Mouse (Mus musculus) telencephalon, adult 2 months (tissue): ENCODE data around the gene Apoo.
A peak's percentile ranks its signal among the peaks of the same experiment; 100 is the strongest.
"Not testable (repeated sequence)": the region's sequence is repeated elsewhere in the genome, so short reads cannot be mapped to it uniquely, and the experiment has no call there.

ENCODE experiments used
- DNase-seq: peaks from one replicate; pipeline ENCODE4 v3.0.0-alpha.2; 2011; ENCODE audit warnings: low read depth, low spot score

Apoo gene

DNA sequence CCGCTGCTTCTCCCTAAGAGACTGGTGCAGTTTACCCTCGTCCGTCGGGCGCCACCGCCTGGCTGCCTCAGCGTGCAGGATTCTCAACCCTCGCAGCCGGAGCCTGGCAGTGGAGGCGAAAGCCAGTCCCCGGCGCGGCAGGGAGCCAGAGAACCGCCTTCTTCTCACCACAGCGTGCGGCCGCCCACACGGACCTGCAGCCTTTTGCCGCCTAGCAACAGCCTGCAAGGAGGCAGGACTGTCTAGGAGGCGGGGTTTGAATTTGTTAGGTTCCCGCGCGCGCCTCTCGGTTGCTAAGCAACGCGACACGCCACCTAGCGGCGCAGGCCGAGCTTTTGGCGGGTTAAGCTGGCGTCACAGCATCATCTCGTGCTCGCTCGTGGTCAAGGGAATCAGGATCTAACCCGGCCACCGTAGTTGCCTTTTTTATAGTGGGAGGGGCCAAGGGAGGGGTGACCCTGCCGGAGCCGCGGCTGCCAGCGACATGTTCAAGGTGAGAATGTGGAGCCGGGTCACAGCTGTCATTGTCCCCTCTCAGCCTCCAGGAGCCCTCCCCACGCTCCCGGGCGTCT lies at the start of gene Apoo, which contains the start of gene Fam90a1b:
TSS of gene Apoo (plus strand) at position 448 of the 572 bp plus-strand sequence.
TSS of gene Fam90a1b (minus strand) at position 108 of the 572 bp plus-strand sequence.
- peak; percentile 96 for DNase-seq

DNA sequence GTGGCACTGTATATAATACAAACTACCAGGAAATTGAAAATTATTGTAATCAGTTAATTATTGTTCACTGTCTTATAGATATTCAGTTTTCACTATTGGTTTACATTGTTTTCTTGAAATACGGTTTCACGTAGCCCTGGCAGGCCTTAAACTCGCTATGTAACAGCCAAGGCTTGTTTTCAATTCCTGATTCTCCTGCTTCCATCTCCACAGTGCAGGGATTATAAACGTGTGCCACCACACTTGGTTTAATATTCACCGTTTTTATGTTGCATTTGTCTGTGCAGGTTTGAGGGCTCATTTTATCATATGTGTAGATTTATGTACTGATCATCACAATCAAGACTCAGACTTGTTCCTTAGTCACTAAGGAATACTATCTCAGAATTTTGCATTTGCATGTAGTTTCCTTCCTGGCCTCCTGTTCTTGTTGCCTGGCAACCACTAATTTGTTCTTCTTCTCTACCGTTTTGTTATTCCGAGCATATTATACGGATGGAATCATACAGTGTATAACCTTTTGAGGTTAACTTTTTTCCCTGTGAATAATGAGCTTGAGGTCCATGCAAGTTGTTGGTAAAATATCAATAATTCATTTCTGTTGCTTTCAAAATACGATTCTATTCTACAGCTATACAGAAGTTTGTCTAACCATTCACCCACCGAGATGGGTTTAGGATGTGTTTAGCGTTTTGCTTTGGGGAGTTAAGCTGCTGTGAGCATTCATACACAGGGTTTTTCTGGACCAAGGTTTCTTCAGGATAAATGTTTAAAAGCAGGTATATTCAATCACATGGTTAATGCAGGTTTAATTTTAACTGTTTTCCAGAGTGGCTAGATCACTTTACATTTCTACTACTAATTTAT lies 45.6 kb upstream of the Apoo start:
- DNase-seq = peak; percentile 6

DNA sequence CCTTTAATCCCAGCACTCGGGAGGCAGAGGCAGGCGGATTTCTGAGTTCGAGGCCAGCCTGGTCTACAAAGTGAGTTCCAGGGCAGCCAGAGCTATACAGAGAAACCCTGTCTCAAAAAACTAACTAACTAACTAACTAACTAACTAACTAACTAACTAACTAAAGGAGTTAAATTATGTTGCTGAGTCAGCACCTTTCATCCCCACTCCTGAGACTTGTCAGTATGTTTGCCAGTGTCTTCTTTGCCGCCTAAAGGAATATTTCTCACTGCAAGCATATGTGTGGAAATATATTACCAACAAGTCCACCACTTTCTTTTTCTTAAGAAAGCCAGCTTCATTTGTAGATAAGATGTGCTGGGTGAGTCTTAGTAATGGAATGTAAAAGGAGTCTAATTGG lies 23.3 kb upstream of the Apoo start:
- not testable (repeated sequence) for DNase-seq

DNA sequence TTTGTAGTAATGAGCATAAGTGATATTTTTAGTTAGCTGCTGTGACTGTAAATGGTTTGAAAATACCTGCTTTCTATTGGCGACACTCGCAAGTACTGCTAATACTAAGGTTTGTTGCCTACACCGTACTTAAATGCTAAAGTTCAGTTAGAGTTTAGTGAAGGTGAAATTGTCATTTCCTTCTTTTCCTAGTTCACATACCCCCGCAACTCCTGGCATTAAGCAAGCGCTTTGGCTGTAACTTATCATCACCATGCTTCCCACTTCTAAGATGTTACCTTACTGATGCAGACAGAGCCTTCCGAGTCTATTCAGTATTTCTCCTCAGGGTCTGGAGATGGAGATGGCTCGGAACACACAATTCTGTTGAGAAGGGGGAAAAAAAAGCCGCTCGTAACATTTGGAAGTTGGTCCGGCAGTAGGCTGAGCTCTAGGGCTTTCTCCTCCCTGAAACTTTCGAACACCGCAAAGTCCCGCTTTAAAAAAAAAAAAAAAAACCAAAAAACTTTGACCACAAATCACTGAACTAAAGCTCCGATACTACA lies 1.5 kb upstream of the Apoo start:
- DNase-seq = no peak

DNA sequence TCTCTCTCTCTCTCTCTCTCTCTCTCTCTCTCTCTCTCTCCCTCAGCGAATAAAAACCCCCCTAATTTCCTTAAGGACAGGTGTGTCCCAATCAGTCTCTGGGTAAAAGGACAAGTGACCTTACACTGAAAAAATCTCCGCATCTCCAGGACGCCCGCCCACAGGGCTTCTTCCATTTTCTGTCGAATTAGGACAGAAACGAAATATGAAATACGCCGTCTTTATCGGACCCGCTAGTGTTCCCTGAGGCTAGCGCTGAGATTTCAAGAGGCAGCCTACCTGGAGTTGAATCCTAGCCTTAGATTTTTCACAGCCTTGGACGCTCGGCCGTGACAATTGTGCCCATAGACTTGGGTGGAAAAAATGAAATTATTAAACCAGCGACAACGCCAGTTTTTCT lies 888 bp upstream of the Apoo start:
- DNase-seq = no peak

DNA sequence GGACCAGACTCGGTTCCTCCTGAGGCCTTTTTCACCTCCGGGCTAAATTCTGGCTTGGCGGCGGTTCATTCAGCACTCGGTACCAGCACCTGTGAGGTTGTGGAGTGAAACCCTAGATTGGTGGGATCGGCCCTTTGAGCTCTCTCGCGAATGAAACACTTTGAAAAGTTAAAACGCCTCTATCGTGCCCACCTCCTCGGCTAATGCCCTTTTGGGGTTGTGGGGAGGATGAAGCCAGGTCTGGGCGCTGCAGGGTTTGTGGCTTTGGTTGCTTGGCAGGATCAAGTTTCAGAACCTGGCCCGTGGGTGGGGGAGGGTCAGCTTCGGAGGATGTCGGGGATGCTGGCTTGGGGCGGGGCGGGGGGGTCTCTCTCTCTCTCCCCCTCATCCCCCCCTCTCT lies 331 bp downstream of the Apoo start:
- DNase-seq = no peak

DNA sequence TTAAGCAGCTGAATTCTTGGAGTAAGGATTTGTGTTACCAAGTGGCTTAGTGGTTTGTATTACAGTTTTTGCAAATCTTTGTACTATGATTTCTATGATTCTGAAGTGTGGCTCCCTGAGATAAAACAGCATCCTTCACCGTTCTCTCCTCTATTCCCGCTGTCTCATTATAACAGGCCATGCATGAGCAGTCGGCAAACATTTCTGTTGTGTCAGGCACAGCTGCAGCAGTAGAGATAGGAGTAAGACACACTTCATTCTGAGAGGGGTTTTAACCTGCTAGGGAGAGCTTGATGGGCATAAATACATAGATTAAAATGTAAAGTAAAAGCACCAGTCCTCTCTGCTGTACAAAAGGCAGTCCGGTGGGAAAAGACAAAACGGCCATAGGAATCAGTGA lies 11.8 kb downstream of the Apoo start:
- no peak for DNase-seq

DNA sequence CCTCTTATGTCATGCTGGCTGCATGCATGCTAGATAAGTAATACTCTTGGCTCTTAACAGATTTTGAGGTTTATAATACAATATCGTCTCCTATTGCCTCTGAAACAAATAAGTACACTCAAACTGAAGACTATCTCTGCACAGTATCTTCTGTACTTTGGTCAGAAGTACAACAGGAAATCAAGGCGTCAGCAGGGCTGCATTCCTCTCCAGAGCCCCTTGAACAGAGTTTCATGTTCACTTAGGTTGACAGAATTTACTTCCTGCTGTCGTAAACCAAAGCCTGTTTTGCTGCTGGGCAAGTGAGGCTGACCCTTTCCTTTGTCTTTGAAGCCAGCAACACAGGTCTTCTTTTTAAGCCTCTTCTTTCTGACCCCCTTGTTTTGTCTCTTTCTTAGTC lies 42.1 kb downstream of the Apoo start:
- DNase-seq = no peak

DNA sequence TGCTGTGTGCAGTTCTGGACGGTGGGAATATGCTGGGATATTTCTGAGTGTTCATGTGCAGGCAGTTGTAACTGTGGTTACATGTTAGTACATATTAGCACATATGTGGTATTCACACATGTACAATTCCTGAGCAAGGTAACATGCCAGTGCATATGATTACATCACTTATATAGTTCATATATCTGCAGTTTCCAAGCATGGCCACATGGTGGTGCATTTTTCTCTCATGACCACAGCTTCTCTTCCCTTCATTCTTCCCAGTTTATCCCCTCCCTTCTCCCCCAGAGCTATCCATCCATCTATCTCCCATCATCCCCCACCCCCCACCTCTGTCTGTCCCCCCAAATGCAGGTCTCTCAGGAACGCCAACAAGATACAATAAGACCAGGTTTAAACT lies 53.3 kb downstream of the Apoo start:
- DNase-seq = no peak

DNA sequence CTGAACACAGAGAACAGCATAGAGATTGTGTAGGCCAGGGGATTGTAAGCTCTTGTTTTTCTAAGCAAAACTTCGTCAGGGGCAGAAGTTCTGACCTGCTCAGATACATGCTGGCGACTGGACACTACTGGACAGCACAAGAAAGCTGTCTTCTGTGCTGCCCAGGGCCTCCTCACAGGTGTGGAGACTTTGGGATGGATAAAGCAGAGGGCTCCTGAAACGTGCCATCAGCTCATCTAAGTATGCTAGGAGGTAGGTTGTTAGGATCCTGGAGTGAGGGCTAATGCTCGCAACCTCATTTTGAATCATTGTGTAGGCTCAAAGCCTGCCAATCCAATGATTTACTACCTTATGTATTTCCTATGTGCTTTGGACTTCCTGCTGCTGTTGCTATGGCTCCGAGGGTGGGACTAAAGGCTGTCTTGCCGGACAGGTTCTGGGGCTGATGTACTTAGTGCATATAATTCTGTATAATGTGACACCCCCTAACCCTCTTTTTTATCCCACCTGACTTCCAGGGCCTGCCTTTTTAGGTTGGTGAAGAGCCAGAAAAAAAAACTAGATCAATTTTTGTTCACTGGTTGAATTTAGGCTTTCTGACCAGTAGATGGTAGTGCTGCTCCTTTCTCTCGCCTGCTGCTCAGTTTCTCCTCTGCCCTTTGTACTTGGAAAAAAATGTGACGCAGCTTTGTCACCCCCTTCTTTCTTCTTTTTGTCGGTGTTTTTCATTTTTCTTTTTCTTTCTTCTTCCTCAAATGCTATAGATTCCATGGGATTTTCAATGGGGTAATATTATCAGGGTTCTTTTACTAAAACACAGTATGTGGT lies 64.8 kb downstream of the Apoo start:
- DNase-seq = peak; percentile 17

DNA sequence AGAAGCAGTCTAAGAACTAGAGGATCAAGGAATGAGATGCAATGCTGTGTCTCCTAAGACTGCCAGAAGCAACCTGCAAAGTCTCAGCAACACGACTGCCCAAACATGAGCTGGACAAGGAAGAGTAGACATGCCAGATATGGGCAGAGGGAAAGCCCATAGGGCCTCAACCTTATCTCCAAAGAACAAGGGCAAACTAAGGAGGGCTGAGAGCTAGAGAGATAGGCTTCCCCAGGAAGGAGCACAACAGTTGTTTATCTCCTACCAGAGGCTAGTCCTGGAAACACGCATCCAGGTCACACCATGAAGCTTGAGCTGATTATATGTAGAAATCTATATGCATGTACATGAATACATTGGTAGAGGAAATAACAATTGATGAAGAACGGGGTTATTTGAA lies 78.5 kb downstream of the Apoo start:
- DNase-seq = not testable (repeated sequence)

DNA sequence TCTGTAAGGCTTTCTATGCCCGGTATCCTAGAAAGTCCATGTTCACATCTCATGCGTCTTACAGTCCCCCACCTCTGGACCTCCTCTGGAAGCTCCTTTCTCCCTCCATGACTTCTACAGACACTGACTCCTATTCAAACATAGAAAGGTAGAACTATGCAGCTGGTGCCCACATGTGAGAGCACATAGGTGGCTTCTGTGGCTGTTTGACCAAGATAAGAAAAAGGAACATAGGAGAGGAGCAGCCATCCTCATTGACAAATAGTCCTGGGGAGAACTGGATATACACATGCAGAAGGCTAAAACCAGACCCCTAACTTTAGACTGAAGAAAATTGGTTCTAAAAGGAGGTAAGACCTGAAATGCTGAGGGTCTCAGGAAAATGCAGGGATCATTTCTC lies 79.1 kb downstream of the Apoo start:
- not testable (repeated sequence) for DNase-seq

DNA sequence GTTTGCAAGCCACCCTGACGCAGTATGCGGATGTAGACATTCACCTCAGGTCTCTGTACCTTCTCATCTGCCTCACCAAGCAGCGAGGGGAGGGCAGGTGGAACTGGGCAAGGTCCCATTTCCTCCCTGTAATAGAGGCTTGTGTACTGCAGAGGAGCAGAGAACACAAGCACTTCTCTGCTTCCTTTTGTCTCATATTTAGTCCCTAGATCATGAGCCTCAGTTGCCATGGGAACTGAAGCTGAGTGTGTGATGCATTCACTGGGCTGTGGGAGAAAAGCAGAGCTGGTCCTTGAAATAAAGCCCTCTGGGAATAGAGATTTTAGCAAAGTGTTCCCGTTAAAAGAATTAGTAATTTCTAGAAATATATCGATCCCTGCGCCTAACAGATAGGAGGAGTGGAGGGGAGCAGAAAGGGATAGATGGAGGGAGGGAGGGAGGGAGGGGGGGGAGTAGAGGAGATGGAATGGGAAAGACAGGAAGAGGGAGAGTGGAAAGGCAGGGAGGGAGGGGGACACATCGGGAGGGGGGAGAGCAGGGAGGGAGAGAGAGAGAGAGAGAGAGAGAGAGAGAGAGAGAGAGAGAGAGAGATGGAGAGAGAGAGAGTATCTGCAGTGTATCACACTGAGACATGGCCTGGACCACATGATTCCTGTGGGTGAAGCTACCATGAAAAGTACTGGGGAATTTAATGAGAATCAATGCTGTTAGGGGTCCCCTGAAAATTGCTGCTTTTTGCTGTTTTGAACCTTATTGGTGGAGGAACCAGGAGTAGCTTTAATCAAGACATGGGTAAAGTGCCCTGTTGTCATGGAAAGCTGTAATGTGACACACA lies 83.3 kb downstream of the Apoo start:
- not testable (repeated sequence) for DNase-seq

DNA sequence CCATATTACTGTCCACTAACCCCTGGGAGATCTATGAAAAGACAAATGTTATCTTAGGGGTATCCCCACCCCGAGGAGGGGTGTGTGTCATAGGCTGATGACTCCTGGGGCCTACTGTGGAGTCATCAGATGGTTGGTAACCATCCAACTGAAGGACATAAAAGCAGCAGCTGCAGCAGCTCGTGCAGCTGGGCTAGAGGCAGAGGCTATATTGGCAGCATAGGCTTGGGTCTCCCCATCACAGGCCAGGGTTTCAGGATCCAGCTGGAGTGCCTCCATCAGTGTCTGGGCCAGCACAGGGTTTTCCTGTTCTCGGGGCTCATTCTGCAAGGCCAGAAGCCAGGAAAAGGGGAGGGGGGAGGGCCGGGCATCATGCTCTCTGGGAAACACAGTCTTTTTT lies 92.4 kb downstream of the Apoo start:
- peak; percentile 6 for DNase-seq

DNA sequence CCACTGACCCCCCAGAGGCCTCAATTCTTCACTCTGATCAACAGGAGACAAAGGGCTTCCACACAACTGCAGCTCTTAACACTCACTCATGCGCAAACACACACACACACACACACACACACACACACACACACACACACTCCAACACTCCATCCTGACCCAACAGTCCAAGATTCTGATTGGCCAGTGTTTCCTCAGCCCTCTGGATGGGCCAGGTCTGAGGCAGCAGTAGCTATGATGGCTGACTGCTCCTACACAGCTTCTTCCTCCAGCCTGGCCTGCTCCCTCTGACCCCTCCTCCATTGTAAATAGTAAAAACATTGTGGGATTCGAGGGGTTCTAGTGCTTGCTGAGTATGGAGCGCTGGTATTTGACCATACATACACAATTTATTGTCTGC lies 94.6 kb downstream of the Apoo start:
- DNase-seq = not testable (repeated sequence)

DNA sequence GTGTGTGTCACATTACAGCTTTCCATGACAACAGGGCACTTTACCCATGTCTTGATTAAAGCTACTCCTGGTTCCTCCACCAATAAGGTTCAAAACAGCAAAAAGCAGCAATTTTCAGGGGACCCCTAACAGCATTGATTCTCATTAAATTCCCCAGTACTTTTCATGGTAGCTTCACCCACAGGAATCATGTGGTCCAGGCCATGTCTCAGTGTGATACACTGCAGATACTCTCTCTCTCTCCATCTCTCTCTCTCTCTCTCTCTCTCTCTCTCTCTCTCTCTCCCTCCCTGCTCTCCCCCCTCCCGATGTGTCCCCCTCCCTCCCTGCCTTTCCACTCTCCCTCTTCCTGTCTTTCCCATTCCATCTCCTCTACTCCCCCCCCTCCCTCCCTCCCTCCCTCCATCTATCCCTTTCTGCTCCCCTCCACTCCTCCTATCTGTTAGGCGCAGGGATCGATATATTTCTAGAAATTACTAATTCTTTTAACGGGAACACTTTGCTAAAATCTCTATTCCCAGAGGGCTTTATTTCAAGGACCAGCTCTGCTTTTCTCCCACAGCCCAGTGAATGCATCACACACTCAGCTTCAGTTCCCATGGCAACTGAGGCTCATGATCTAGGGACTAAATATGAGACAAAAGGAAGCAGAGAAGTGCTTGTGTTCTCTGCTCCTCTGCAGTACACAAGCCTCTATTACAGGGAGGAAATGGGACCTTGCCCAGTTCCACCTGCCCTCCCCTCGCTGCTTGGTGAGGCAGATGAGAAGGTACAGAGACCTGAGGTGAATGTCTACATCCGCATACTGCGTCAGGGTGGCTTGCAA lies 95.9 kb downstream of the Apoo start:
- not testable (repeated sequence) for DNase-seq
